Mouse (Mus musculus) myocyte (in vitro differentiated cells): ENCODE measurements around the gene Zfp688.

Experiments used
- E2F4 ChIP-seq: IDR thresholded peaks from one replicate; pipeline ENCODE4 v1.6.1; 2011; ENCODE audit warnings: mild to moderate bottlenecking, control low read depth, moderate library complexity; ENCODE audit not compliant: insufficient read depth
- POLR2A ChIP-seq: IDR thresholded peaks from one replicate; pipeline ENCODE4 v1.6.1; 2011; ENCODE audit warnings: low read depth, mild to moderate bottlenecking, control low read depth, moderate library complexity; ENCODE audit not compliant: insufficient read length

DNA sequence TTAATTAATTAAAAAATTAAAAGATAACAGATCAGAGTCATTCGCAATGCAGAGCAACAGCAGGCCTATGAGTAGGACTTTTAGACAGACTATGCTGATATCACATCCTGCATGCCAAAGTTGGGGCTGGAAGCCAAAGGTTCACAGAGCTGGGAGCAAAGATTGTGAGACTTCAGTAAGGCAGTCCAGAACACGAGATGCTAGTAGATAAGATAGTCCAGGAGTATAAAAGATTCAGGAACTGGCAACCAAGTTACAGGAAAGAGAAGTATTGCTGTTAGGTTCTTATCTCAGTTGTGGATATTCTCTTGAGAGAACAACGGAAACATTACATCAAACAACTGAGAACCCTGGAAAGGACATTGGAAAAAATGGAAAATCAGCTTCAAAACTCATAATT is 4.5 kb upstream of the Zfp688 start:
- TF ChIP-seq POLR2A (no peak), E2F4 (no peak)
